Mouse (Mus musculus): ENCODE data around the gene Il16. TPM values are rescaled to one million over a fixed set of nuclear protein-coding genes. Genes with fewer than 3 reads are reported as not detected.
A peak's percentile ranks its signal among the peaks of the same experiment; 100 is the strongest.

The Il16 gene
- polyA plus RNA-seq, 2 experiments = 5.8 to 6.6 TPM

- no peak for TF ChIP-seq POLR2A (IDR thresholded peaks at IDR 0.05; ENCODE audit: borderline replicate concordance, extremely low read depth, insufficient read depth, insufficient read length)
- Histone ChIP-seq H3K4me2 (replicated peaks; ENCODE audit: low read depth, low read length, severe bottlenecking) (no peak overlapping the region), H3K9me3 (ENCODE audit: control insufficient read depth, low read length) (no peaks in the 10 kb centered on the region), H3K27ac (replicated peaks; ENCODE audit: low read depth, low read length) (no peak overlapping the region), H3K4me1 (ENCODE audit: control insufficient read depth, insufficient read depth, low read length) (peaks cover 22% of the 10 kb centered on the region), H3K4me3 (replicated peaks; ENCODE audit: low read length) (no peak overlapping the region), H3K27me3 (ENCODE audit: control insufficient read depth, insufficient read depth, low read length) (no peaks in the 10 kb centered on the region), H3K36me3 (ENCODE audit: control insufficient read depth, insufficient read depth, low read length) (no peaks in the 10 kb centered on the region), H3K9ac (ENCODE audit: low read depth, low read length, severe bottlenecking) (no peak overlapping the region)
- DNase-seq (ENCODE audit: low spot score) (no peak), ATAC-seq (ENCODE audit: low FRiP score, low read depth) (no peak)
- 78% methylated on average over 1 of the region's 1 CpGs for WGBS
These were observed 2.9 kb upstream of the Il16 start for GRCm38 (mm10) chr7:83748405-83748804.

DNA sequence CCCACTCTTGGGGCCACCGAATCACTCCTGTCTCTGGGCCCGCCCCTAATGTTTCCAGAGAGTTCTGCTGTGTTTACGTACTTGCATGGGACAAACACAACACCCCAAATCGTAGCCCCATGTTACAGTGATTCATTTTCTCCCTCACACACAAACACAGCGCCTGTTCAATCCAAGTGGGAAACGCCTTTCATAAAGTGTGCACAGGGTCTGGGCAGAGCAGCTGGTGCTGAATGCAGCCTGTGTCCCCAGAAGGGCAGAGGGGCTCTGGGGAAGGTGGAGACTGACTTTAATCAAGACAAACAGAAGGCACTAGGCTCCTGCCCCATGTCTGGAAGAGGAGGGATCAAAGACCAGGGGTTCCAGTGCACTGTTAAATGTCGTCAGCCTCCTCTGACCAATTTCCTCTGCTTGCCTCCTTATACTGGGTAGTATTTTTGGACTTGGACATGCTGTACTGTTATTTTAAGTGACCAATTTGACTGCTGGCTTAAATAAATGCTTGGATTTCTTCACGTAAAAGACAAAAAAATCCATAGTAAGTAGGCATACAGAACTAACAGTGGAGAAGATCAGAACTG is 671 bp upstream of the Il16 start:
- Histone ChIP-seq H3K4me3 (replicated peaks; ENCODE audit: low read length) (peak overlapping the region; percentile 32), H3K9ac (ENCODE audit: low read depth, low read length, severe bottlenecking) (peak overlapping the region; percentile 48), H3K4me2 (replicated peaks; ENCODE audit: low read depth, low read length, severe bottlenecking) (peak overlapping the region; percentile 50), H3K27me3 (ENCODE audit: control insufficient read depth, insufficient read depth, low read length) (no peaks in the 10 kb centered on the region), H3K36me3 (ENCODE audit: control insufficient read depth, insufficient read depth, low read length) (no peaks in the 10 kb centered on the region), H3K27ac (replicated peaks; ENCODE audit: low read depth, low read length) (peak overlapping the region; percentile 83), H3K4me1 (ENCODE audit: control insufficient read depth, insufficient read depth, low read length) (peaks cover 22% of the 10 kb centered on the region), H3K9me3 (ENCODE audit: control insufficient read depth, low read length) (no peaks in the 10 kb centered on the region)
- ATAC-seq (ENCODE audit: low FRiP score, low read depth) (peak; percentile 74), DNase-seq (ENCODE audit: low spot score) (no peak)
- WGBS = 28% methylated on average over 8 of the region's 8 CpGs
- TF ChIP-seq POLR2A (IDR thresholded peaks at IDR 0.05; ENCODE audit: borderline replicate concordance, extremely low read depth, insufficient read depth, insufficient read length) = no peak

- no peaks in the 10 kb centered on the region for H3K27me3 ChIP-seq (ENCODE audit: control insufficient read depth, insufficient read depth, low read length)
- peaks cover 27% of the 10 kb centered on the region for H3K4me1 ChIP-seq (ENCODE audit: control insufficient read depth, insufficient read depth, low read length)
- no peaks in the 10 kb centered on the region for H3K36me3 ChIP-seq (ENCODE audit: control insufficient read depth, insufficient read depth, low read length)
- peak overlapping the region; percentile 50 for H3K4me2 ChIP-seq (replicated peaks; ENCODE audit: low read depth, low read length, severe bottlenecking)
- ATAC-seq (ENCODE audit: low FRiP score, low read depth) (peak; percentile 58), DNase-seq (ENCODE audit: low spot score) (no peak)
- no peaks in the 10 kb centered on the region for H3K9me3 ChIP-seq (ENCODE audit: control insufficient read depth, low read length)
- WGBS = 37% methylated on average over 9 of the region's 9 CpGs
- H3K27ac ChIP-seq (replicated peaks; ENCODE audit: low read depth, low read length) = peak overlapping the region; percentile 83
- H3K4me3 ChIP-seq (replicated peaks; ENCODE audit: low read length) = peak overlapping the region; percentile 32
- no peak for TF ChIP-seq POLR2A (IDR thresholded peaks at IDR 0.05; ENCODE audit: borderline replicate concordance, extremely low read depth, insufficient read depth, insufficient read length)
- peak overlapping the region; percentile 48 for H3K9ac ChIP-seq (ENCODE audit: low read depth, low read length, severe bottlenecking)
These were observed 487 bp downstream of the Il16 start for GRCm38 (mm10) chr7:83745065-83745412.

DNA sequence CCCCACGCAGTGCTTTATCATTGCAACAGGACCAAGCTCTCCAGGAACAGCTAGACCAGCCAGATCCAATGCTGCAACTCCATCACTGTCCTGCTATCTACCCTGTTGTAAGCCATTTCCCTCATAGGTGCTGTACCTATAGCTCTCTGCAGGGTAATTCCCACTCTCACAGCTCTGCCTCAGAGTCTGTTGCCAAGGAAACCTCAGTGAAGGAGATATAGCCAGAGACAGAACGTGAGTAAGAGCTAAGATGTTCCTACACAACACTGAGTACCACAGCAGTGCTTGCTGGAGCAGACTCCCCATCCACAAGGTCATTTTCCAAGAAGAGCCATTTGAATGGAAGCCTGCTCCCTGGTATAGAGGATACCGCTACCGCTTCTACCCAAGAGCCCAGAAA is 1.3 kb downstream of the Il16 start:
- ATAC-seq (ENCODE audit: low FRiP score, low read depth) = no peak
- peak overlapping the region; percentile 50 for H3K4me2 ChIP-seq (replicated peaks; ENCODE audit: low read depth, low read length, severe bottlenecking)
- H3K9me3 ChIP-seq (ENCODE audit: control insufficient read depth, low read length) = no peaks in the 10 kb centered on the region
- peak overlapping the region; percentile 83; the same call in 1 of the 2 replicates for H3K27ac ChIP-seq (replicated peaks; ENCODE audit: low read depth, low read length)
- TF ChIP-seq POLR2A (IDR thresholded peaks at IDR 0.05; ENCODE audit: borderline replicate concordance, extremely low read depth, insufficient read depth, insufficient read length) = no peak
- peaks cover 34% of the 10 kb centered on the region for H3K4me1 ChIP-seq (ENCODE audit: control insufficient read depth, insufficient read depth, low read length)
- WGBS = 83% methylated on average over 4 of the region's 4 CpGs
- no peak for DNase-seq (ENCODE audit: low spot score)
- no peaks in the 10 kb centered on the region for H3K36me3 ChIP-seq (ENCODE audit: control insufficient read depth, insufficient read depth, low read length)
- no peaks in the 10 kb centered on the region for H3K27me3 ChIP-seq (ENCODE audit: control insufficient read depth, insufficient read depth, low read length)
- H3K4me3 ChIP-seq (replicated peaks; ENCODE audit: low read length) = peak overlapping the region; percentile 32
- H3K9ac ChIP-seq (ENCODE audit: low read depth, low read length, severe bottlenecking) = 0 out of 2 replicates have a peak overlapping the region, but pooled peaks have one; percentile 28

- H3K4me1 ChIP-seq (ENCODE audit: control insufficient read depth, insufficient read depth, low read length) = peaks cover 40% of the 10 kb centered on the region
- no peak for TF ChIP-seq POLR2A (IDR thresholded peaks at IDR 0.05; ENCODE audit: borderline replicate concordance, extremely low read depth, insufficient read depth, insufficient read length)
These were observed 2.8 kb downstream of the Il16 start for GRCm38 (mm10) chr7:83742690-83743089.

More at GRCm38 (mm10) chr7:83742690-83743089, 2.8 kb downstream of the Il16 start:
- H3K27me3 ChIP-seq (ENCODE audit: control insufficient read depth, insufficient read depth, low read length) = no peaks in the 10 kb centered on the region
- ATAC-seq (ENCODE audit: low FRiP score, low read depth) = no peak
- H3K4me3 ChIP-seq (replicated peaks; ENCODE audit: low read length) = no peak overlapping the region
- no peak overlapping the region for H3K9ac ChIP-seq (ENCODE audit: low read depth, low read length, severe bottlenecking)
- DNase-seq (ENCODE audit: low spot score) = no peak
- H3K4me2 ChIP-seq (replicated peaks; ENCODE audit: low read depth, low read length, severe bottlenecking) = no peak overlapping the region
- 55% methylated on average over 3 of the region's 3 CpGs for WGBS
- H3K27ac ChIP-seq (replicated peaks; ENCODE audit: low read depth, low read length) = no peak overlapping the region
- no peaks in the 10 kb centered on the region for H3K36me3 ChIP-seq (ENCODE audit: control insufficient read depth, insufficient read depth, low read length)
- H3K9me3 ChIP-seq (ENCODE audit: control insufficient read depth, low read length) = no peaks in the 10 kb centered on the region

Measured in limb, embryonic 14.5 days (tissue).